Mouse (Mus musculus): ENCODE results near the gene Fcmr.

DNA sequence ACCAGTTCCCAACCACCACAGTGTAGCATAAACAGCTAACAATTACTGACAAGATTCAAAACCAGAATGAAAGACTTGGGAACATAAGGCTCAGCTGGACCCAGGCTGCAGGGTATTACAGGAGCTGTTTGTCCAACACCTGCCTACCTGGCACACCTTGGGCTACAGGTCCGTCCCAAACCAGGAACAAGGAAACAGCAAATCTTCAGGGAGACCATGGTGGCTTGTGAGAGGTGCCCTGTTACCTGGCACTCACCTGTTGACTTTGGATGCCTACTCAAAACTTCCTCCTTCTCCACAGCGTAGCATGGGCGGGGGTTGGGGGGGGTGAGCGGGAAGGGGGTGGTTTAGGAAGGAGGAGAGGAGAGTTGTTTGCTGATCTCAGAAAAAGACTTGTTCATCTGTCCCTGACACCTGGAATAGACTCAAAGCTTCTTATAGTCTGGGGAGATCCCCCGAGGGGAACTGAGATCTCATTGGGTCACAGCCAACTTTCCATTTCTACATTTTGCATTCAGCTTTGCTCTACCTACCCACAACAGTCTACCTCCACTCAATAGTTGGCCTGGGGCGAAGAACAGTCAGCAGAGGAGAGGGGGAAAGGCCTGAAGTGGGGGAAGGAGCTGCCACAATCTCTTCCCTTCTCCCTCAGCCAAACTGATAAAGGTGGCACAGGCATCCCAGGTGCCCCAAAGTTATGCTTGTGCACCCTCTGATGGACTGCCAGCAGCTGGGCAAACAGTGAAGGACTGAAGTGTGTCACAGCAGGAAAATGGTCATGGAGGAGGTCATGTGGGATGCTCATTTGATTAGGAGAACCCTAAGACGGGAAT is 44.9 kb upstream of the Fcmr start:
- TF ChIP-seq POLR2A (IDR thresholded peaks at IDR 0.05; ENCODE audit: borderline replicate concordance, extremely low read depth, low read depth, low read length) (no peak), CTCF (IDR thresholded peaks at IDR 0.05; ENCODE audit: insufficient read depth, low read length) (no peak)

Measured in lung, adult 2 months (tissue).